Mouse (Mus musculus) urinary bladder, postnatal 14 days (tissue): ENCODE measurements around the gene Sigirr.

Experiments
- DNase-seq: peaks from one replicate; pipeline ENCODE4 v3.0.0; 2021; ENCODE audit warnings: low spot score

Sigirr gene

GRCm38 (mm10) chr7:141060426-141061242 lies 39.7 kb downstream of the Sigirr start, which contains the start of gene B4galnt4:
TSS of gene B4galnt4 (plus strand) at chr7:141061104.
- DNase-seq: peak; percentile 76

GRCm38 (mm10) chr7:141059929-141060328 lies 40.4 kb downstream of the Sigirr start:
- no peak for DNase-seq

GRCm38 (mm10) chr7:141058601-141059341 lies 41.6 kb downstream of the Sigirr start:
- no peak for DNase-seq

GRCm38 (mm10) chr7:141057541-141057940 lies 42.8 kb downstream of the Sigirr start:
- DNase-seq: no peak

- no peak for DNase-seq
These were observed 43.4 kb downstream of the Sigirr start for GRCm38 (mm10) chr7:141056976-141057375.

GRCm38 (mm10) chr7:141055785-141056184 lies 44.6 kb downstream of the Sigirr start:
- DNase-seq: no peak

DNA sequence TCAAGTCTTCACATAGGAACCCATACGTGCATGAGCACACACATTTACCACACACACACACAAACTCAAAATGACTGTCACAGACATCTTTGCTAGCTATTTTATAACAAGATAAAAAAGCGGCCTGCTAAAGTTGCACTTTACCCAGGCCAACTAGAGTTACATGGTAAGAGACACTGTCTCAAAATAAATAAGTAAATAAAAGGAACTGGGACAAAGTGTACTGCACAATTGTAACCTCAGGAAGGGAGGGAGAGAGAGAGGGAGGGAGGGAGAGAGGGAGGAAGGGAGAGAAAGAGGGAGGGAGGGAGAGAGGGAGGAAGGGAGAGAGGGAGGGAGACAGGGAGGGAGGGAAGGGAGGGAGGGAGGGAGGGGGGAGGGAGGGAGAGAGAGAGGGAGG lies 48.0 kb downstream of the Sigirr start:
- DNase-seq: no peak

- DNase-seq: no peak
These were observed 48.4 kb downstream of the Sigirr start for GRCm38 (mm10) chr7:141052016-141052415.

- no peak for DNase-seq
These were observed 49.2 kb downstream of the Sigirr start for GRCm38 (mm10) chr7:141051060-141051685.

GRCm38 (mm10) chr7:141049326-141049725 lies 51.0 kb downstream of the Sigirr start:
- no peak for DNase-seq

DNA sequence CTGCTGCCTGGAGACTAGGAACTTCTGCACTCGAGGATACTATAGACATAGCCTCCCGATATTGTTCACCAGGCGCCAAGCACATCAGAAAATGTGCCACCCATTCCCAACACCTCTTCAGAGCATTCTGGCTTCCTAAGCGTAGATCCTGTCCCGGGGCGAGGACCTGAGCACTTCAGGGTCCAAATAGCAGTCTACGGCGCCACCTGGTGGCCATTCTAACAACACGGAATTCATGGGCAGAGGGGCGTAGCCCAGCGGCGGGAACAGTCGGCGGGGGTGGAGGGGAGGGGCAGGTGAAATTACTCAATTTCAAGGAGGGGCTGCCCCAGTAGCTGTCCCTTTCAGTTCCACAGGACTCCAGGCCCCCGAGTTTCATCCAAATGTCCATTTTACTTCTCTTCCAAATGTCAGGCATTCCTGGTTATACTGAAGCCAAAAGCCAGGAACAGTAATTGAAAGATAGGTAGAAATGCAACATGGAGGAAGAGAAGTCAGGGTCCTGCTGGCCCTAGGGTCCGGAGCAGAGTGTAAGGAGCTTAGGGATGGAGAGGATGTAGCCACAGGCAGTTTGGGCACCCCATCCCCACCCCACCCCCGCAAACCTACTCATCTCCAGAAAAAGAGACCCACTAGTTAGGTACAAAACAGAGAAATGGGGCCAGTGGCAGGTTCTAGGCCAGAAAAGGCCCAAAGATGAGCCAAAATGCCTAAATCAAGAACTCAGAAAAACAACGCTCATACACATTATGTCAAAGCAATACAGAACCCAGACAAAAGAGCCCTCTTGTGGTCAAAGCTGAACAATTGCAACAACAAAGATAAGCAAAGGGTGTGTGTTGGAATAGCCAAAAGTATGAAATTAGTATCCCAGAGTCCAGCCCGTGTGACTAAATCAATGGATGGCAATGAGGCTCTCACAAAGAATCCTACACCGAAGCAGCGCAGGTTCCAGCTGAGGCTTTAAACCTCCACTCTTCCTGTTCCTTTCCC lies 51.9 kb downstream of the Sigirr start:
- DNase-seq: peak; percentile 94

DNA sequence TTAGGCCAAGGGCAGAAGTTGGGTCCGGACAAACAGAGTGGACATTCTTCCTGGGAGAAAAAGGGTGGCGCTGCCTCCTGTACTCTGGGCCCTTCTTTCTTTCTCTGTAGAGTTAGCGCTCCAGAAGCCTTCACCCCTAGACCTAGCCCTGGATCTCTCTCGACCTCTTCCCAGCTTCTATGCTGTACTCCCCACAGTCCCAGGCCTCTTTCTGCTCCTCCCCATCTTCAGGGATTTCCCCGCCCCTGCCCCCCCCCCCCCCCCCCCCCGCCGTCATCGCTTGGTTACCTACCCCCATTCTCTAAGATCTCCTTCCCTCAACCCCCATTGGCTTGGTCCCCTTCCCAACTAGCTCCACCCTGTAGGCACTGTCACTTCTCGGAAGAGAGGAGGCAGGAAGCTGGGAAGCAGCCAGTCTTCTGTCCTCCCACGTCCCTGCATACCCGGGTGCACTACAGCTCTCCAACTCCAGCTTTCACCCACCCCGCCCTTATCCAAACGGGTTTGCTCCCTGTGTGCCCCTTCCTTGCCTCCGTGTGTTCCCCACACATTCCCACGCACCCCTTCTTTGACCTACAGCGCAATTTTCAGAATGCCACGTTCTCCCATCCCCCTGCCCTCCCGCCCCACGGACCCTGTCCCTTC lies 52.7 kb downstream of the Sigirr start:
- DNase-seq: peak; percentile 84

- DNase-seq: no peak
These were observed 53.3 kb downstream of the Sigirr start for GRCm38 (mm10) chr7:141046931-141047580.

DNA sequence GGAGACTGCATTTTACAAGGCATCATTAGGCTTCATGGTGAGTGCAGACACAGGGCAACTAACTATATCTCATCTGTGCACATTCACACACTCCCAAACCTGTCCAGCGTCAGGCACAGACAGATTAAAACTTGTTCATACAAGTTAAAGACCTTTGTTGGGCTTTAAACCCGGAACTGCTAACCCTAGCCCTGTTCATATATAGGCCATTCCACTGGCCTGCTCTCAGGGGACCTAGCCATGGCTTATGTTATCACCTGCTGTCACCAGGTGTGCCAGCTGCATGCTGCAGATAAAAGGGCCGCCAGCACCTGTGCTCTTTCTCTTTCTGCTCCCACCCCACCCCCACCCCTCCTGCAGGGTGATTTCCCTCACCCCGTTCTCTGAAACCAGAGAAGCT lies 57.8 kb downstream of the Sigirr start:
- DNase-seq: no peak

- DNase-seq: peak; percentile 88
These were observed 58.7 kb downstream of the Sigirr start for GRCm38 (mm10) chr7:141041661-141042060.
